Mouse (Mus musculus) heart, adult 18-20 months (tissue): Measurements from ENCODE around the gene Zmym2. TPM values are rescaled to one million over a fixed set of nuclear protein-coding genes. Genes with fewer than 3 reads are reported as not detected.
"Not testable (repeated sequence)": the region's sequence is repeated elsewhere in the genome, so short reads cannot be mapped to it uniquely, and the experiment has no call there.

ENCODE experiments used
- DNase-seq, 2 experiments: peaks; one replicate each; pipeline ENCODE4 v3.0.0; 2021 to 2022; ENCODE audit warnings: mixed read lengths in 1 of 2
- long read RNA-seq, 2 experiments: library from polyadenylated mRNA; stranded (forward); transcript quantifications; one replicate each; pipeline ENCODE4 v2.0.0; 2021
- total RNA-seq, 2 experiments: library from RNA; stranded (reverse); gene quantifications; 2 replicates each; pipeline ENCODE4 v1.2.3; 2021

Zmym2 gene
- total RNA-seq, result 10 to 100 TPM; 26.1 to 29.4 TPM
- long read RNA-seq, experiment 1, partial matches to known transcripts, result 3 of 8 reads
- long read RNA-seq, experiment 1, other reads (novel, unspliced or antisense), result 5 of 8 reads
- long read RNA-seq, experiment 2, partial matches to known transcripts, result 1 of 2 reads
- long read RNA-seq, experiment 2, other reads (novel, unspliced or antisense), result 1 of 2 reads

DNA sequence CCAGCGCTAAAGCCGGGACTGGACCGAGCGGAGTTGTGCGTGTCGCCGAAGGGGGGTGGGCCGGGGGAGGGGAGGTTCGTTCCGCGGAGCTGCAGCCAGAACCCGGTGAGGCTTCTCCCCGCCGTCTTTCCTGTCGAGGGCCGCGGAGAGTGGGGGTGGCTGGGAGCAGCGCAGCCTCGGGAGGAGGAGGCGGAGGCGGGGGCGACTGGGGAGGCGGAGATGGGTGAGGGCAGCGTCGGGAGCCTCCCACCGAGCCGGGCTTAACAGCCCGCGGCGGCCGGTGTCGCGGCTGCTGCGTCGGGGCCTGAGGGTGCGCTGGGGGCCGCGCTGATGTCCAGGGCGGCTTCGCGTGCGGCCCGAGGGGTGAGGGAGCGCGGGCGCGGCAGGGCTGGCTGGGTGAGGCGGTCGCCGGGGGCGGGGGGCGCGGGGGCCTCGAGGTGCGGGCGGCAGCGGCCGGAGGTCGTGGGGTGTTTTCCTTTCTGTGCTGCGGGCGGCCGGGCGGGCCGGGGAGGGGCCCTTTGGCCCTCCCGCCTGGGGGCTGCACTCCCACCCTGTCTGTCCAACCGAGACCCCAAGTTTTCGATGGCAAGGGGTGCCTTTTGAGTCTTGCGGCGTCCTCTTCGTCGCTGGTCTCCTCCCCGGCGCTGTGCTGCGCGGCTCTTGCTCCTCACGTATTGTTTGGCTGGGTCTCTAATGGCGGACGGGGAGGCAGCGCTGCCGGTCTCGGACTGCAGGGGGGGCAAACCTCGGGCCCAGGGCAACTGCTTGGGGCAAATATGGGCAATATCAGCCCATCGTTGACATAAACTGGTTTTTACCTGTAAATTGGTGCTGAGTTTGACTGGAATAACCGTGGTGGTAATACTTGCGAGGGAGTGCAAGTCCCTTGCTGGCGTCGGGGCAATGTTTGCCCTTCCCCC, at the start of gene Zmym2:
Gene Zmym2, plus strand, starts transcription at position 60 of the 920 bp plus-strand sequence.
- peak; percentile 77 to 85 for DNase-seq

GRCm38 (mm10) chr14:56844033-56844432, 42.4 kb upstream of the Zmym2 start:
- no peak for DNase-seq

- DNase-seq, result no peak
Observed at GRCm38 (mm10) chr14:56844507-56844906, 41.9 kb upstream of the Zmym2 start.

- no peak for DNase-seq
Observed at GRCm38 (mm10) chr14:56848322-56848721, 38.1 kb upstream of the Zmym2 start.

DNA sequence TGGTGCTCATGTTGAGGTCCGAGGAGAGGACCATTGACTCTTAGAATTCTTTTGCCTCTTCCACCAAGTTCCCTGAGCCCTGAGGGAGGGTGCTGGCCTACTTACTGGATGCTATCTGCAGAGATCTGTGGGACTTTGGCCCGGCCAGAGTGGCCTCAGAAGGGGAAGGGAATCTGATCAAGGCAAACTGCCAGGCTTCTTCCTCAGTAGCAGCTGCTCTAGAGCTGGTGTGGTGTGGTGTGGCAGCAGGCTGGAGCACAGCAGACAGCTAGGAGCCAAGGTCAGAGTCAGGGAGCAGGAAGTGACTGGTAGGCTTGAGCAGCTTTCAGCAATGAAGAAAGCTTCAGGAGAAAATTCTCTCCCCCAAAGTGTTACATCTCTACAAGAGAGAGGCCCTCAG, 36.8 kb upstream of the Zmym2 start:
- no peak for DNase-seq

GRCm38 (mm10) chr14:56864041-56864440, 22.4 kb upstream of the Zmym2 start:
- DNase-seq, result no peak

DNA sequence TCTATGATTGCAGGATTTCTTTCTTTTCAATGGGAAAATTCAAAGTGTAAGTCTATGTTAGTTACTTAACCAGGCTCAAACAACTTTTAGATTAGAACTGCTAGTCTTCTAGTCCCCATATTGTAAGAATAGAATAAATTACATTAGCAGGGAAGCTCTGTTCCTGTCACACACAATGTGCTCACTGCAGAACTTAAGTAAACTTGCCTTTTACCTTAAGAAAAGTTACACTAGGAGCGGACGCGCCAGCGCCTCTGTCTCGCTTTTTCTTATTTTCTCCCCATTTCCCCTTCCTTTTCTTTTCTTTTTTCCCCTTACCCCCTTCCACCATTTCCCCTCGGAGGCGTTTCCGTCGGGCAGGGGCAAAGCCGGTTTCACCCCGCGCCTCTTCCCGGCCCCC, 21.8 kb upstream of the Zmym2 start:
- DNase-seq, result no peak

DNA sequence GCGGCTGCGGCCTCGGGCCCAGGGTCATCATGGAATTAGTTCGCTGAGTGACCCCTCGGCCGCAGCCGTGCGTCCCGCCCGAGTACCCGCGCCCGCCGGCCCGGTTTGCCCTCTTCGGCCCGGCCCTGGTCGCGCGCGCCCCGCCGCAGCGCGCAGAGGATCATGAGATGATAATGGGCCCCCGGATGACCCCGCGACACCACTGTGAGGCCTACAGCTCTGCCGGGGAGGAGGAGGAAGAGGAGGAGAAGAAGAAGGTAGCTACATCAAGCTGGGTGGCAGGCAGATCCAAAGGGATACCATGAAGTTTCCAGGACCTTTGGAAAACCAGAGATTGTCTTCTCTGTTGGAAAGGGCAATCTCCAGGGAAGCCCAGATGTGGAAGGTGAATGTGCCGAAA, 21.3 kb upstream of the Zmym2 start:
- not testable (repeated sequence) for DNase-seq

DNA sequence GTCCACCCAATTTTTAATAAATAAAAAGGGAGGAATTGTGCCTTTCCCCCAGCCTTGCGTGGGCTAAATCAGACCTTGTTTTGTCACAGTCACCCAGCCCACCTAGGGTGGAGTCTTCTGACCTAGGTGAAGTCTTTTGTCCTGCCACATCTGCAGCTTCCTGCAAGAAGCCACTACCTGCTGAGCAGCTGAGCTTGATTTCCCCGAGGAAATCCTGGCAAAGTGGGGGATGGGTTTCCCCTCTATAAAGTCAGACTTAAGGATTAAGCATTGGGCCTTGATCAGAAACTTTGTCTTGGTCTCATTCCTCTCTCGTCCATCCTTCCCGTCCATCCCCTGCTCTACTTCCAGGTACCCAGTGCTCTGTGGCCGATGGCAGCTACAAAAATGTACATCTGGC, 12.9 kb upstream of the Zmym2 start:
- no peak for DNase-seq

- DNase-seq, result no peak
Observed at GRCm38 (mm10) chr14:56875586-56876159, 10.8 kb upstream of the Zmym2 start.

GRCm38 (mm10) chr14:56881271-56881670, 5.2 kb upstream of the Zmym2 start:
- DNase-seq, result no peak

DNA sequence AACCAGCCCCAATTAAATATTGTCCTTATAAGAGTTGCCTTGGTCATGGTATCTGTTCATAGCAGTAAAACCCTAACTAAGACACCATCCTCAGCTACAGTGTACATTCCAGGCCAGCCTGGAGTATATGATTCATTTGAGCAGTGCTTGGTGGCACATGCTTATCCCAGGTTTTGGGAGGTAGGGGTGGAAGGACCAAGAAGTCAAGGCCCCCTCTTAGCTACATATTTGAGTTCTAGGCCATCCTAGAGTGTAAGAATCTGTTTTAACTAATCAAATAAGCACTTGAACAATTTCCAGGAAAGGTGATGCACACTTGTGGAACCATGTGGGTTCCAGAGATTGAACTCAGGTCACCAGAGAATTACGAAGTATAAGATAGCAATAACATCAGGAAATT, 3.0 kb upstream of the Zmym2 start:
- no peak for DNase-seq

DNA sequence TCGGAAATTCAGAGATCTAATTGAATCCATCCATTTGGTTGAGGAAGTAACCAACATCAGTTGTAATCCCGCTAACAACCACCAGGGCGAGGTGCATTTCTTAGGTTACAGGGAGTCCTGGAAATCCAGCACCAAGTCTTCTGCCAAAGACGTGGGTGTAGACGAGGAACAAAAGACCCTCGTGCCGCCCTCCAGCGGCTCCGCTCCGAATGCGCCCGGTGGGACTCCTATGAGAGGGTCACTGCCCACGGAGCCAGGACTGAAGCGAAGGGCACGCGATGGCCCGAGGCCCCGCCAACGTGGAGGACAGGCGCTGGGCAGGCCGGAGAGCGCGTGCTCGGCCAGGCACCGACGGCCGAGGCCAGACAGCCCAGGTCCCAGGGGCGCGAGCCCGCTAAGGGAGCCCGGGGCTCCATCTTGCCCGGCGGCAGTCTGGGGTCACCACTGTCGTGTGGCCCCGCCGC, 1.1 kb upstream of the Zmym2 start:
- peak; percentile 90 to 92 for DNase-seq

GRCm38 (mm10) chr14:56885986-56886593, 363 bp upstream of the Zmym2 start:
- DNase-seq, result peak; percentile 87 to 94

- DNase-seq, result no peak
Observed at GRCm38 (mm10) chr14:56887514-56887880, 1.0 kb downstream of the Zmym2 start.

DNA sequence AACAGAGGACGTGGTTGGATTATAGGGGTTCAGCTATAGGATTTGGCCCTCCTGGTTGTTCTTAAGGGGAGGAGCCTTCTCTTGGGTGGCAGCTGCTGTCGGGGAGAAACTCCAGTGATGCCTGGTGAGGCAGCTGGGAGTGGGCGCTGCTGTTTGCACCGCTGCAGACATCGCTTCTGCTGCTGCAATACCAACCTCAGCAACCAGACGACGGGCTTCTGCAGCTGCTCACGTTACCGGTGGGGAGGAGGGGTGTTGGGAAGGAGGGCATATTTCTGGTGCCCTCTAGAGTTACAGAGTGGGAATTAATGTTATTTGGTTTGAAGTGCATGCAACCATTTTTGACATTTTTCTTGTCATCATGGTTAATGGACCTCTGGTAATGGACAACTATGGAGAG, 1.4 kb downstream of the Zmym2 start:
- DNase-seq, result peak; percentile 69 to 72

DNA sequence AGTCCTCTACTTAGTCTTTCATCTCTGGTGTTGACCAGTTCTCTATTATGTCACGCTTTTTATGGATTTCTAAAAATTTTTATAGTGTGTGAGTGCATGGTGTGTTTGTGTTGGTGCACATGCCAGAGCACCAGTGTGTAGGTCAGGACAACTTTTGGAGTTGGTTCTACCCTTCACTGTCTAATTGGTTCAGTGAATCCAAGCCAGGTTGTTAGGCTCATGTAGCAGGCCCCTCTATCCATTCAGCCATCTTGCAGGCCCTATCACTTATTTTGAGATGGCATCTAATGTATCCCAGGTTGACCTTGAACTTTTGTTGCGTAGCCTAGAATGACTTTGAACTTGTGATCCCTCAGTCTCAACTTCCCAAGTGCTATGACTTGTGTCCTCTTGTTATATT, 2.0 kb downstream of the Zmym2 start:
- DNase-seq, result no peak

GRCm38 (mm10) chr14:56894417-56894816, 8.0 kb downstream of the Zmym2 start:
- DNase-seq, result no peak

DNA sequence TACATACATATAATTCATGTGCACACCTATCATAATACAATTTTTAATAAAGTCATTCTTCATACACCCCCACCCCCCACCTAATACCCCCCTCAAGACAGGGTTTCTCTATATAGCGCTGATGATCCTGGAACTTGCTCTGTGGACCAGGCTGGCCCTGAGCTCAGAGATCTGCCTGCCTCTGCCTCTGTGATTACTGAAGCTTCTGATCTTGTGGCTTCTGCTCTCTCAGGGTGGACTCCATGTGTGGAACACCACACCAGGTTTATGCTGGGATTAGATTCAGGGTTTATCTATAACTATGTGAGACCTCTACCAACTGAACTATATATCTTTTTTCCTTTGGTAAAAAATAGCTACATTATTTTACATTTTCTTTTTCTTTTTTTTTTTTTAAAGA, 10.1 kb downstream of the Zmym2 start:
- DNase-seq, result no peak

- no peak for DNase-seq
Observed at GRCm38 (mm10) chr14:56897475-56897874, 11.0 kb downstream of the Zmym2 start.

DNA sequence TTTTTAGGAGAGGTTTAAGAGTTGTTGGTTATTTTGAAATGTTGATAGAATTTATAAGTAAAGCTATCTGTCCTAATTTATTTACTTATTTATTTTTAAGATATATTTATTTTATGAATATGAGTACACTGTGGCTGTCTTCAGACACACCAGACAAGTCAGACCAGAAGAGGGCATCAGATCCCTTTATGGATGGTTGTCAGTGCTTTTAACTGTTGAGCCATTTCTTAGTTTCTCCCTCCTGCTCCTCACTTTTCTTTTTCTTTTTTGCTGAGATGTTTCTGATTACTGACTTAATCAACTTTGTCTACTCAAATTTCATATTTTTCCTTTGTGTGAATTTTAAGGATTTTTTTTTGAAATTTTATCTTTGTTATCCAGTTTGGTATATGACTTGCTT, 13.2 kb downstream of the Zmym2 start:
- no peak for DNase-seq

- DNase-seq, result no peak
Observed at GRCm38 (mm10) chr14:56903039-56903438, 16.6 kb downstream of the Zmym2 start.

- DNase-seq, result no peak
Observed at GRCm38 (mm10) chr14:56905696-56906095, 19.2 kb downstream of the Zmym2 start.
